Mouse (Mus musculus) liver, postnatal 0 days (tissue): Measurements from ENCODE around the gene Fkbp15.

ENCODE experiments used
- CTCF ChIP-seq: sonication (generic); IDR thresholded peaks from 2 replicates; pipeline ENCODE4 v1.5.1; 2016; ENCODE audit warnings: antibody characterized with exemption, low read depth
- EP300 ChIP-seq: IDR thresholded peaks from 2 replicates; pipeline ENCODE4 v1.6.1; 2016; ENCODE audit warnings: antibody characterized with exemption, low read depth, mild to moderate bottlenecking

GRCm38 (mm10) chr4:62256931-62257330 is 103.4 kb downstream of the Fkbp15 start:
- TF ChIP-seq CTCF (no peak), EP300 (no peak)
